Mouse (Mus musculus): ENCODE data around the gene Myt1l. TPM values are rescaled to one million over a fixed set of nuclear protein-coding genes. Genes with fewer than 3 reads are reported as not detected.

The Myt1l gene
- total and polyA plus RNA-seq, 2 experiments, result not detected

DNA sequence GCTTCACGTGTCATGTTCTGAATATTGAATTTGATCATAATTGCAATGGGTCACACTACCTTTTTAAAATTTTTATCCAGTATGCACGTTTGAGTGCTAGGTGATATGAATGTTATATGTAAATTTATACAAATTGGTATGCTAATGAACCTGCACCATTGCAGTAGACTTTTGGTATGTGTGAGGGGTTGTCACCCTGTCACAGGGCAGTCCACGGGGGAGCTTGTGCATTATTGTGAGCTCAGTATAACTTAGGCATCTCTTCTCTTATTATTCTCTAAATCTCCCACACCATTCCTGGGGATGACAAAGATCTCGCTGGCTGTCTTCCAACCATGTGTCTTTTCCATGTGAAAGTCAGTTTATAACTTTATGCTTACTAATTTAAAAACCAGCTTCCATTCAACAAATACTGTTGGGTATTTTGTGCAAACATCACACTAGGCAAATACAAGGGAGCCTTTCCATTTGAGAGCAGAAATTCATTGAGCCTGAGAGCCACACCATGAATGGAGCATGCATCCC lies 222.5 kb downstream of the Myt1l start:
- Histone ChIP-seq H3K79me2 (ENCODE audit: control insufficient read depth, insufficient read depth, low read length) (no peaks in the 10 kb centered on the region), H3K9ac (ENCODE audit: low read depth, low read length) (no peak overlapping the region), H3K36me3 (ENCODE audit: control insufficient read depth, insufficient read depth, low read length) (no peaks in the 10 kb centered on the region), H3K27me3 (ENCODE audit: control insufficient read depth, insufficient read depth, low read length) (no peaks in the 10 kb centered on the region), H3K4me1 (ENCODE audit: control insufficient read depth, insufficient read depth, low read length) (no peaks in the 10 kb centered on the region), H3K27ac (replicated peaks; ENCODE audit: insufficient read depth, low read depth, low read length) (no peak overlapping the region), H3K4me3 (ENCODE audit: insufficient read depth, low read depth, low read length) (no peak overlapping the region)
- no peak for DNase-seq (ENCODE audit: extremely low read depth, low read depth, low spot score)
- TF ChIP-seq CTCF (IDR thresholded peaks at IDR 0.05; ENCODE audit: low read depth, low read length), result no peak
- WGBS, result 71% methylated on average over 4 of the region's 4 CpGs

DNA sequence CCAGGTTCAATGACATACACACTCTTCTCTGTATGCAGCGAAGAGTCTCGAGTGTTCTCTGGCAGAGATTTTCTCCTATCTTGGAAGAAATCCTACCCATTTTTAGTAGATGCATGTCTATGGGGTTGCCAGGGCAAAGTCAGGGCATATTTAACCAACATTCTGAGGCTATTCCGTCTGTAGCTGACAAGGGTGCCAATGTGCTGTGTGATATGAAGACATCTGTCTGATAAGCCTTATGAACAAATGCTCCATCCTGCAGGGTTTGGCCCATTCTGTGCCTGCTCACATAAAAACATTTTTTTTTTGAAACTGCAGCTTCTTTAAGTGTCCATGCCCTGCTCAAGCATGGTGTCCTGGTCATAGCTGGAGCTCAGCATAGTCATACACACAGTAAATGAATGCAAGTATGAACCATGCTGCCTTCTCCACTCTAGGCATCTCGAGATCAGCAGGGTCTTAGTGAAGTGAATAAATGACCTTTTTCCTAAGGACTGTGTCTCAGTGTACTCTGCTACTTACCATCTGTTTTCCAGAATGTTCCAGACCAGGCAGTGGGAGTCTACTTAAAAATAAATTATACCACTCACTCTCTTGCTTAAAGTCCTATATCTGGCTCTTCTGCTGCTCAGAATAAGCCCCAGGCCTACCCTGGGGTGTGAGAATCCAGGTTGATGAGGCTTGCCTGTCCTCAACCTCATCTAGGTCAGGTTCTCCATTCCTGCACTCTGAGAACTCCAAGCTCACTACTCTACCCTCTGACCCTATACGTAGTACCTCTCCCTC lies 227.1 kb downstream of the Myt1l start:
- WGBS, result 77% methylated on average over 5 of the region's 5 CpGs
- no peak for TF ChIP-seq POLR2A (IDR thresholded peaks at IDR 0.05; ENCODE audit: extremely low read depth, insufficient read depth, low read length)
- TF ChIP-seq CTCF (IDR thresholded peaks at IDR 0.05; ENCODE audit: low read depth, low read length), result no peak

GRCm38 (mm10) chr12:29755872-29756265 lies 227.7 kb downstream of the Myt1l start:
- Histone ChIP-seq H3K9ac (ENCODE audit: low read depth, low read length) (no peak overlapping the region), H3K27me3 (ENCODE audit: control insufficient read depth, insufficient read depth, low read length) (no peaks in the 10 kb centered on the region; the same call in 1 of the 2 replicates), H3K79me2 (ENCODE audit: control insufficient read depth, insufficient read depth, low read length) (no peaks in the 10 kb centered on the region), H3K4me3 (ENCODE audit: insufficient read depth, low read depth, low read length) (no peak overlapping the region), H3K27ac (replicated peaks; ENCODE audit: insufficient read depth, low read depth, low read length) (no peak overlapping the region), H3K4me1 (ENCODE audit: control insufficient read depth, insufficient read depth, low read length) (no peaks in the 10 kb centered on the region), H3K36me3 (ENCODE audit: control insufficient read depth, insufficient read depth, low read length) (no peaks in the 10 kb centered on the region)
- TF ChIP-seq CTCF (IDR thresholded peaks at IDR 0.05; ENCODE audit: low read depth, low read length) (no peak), POLR2A (IDR thresholded peaks at IDR 0.05; ENCODE audit: extremely low read depth, insufficient read depth, low read length) (no peak)
- no peak for DNase-seq (ENCODE audit: extremely low read depth, low read depth, low spot score)
- 82% methylated on average over 3 of the region's 3 CpGs for WGBS

More for the DNA sequence above, 227.1 kb downstream of the Myt1l start:
- no peak overlapping the region for H3K27ac ChIP-seq (replicated peaks; ENCODE audit: insufficient read depth, low read depth, low read length)
- no peak for DNase-seq (ENCODE audit: extremely low read depth, low read depth, low spot score)
- no peak overlapping the region for H3K9ac ChIP-seq (ENCODE audit: low read depth, low read length)
- H3K79me2 ChIP-seq (ENCODE audit: control insufficient read depth, insufficient read depth, low read length), result no peaks in the 10 kb centered on the region
- H3K4me3 ChIP-seq (ENCODE audit: insufficient read depth, low read depth, low read length), result no peak overlapping the region
- H3K27me3 ChIP-seq (ENCODE audit: control insufficient read depth, insufficient read depth, low read length), result no peaks in the 10 kb centered on the region
- no peaks in the 10 kb centered on the region for H3K36me3 ChIP-seq (ENCODE audit: control insufficient read depth, insufficient read depth, low read length)
- no peaks in the 10 kb centered on the region for H3K4me1 ChIP-seq (ENCODE audit: control insufficient read depth, insufficient read depth, low read length)

GRCm38 (mm10) chr12:29760611-29761010 lies 232.4 kb downstream of the Myt1l start:
- Histone ChIP-seq H3K27me3 (ENCODE audit: control insufficient read depth, insufficient read depth, low read length) (no peaks in the 10 kb centered on the region; the same call in 1 of the 2 replicates), H3K4me3 (ENCODE audit: insufficient read depth, low read depth, low read length) (no peak overlapping the region), H3K27ac (replicated peaks; ENCODE audit: insufficient read depth, low read depth, low read length) (no peak overlapping the region), H3K36me3 (ENCODE audit: control insufficient read depth, insufficient read depth, low read length) (no peaks in the 10 kb centered on the region), H3K4me1 (ENCODE audit: control insufficient read depth, insufficient read depth, low read length) (no peaks in the 10 kb centered on the region), H3K79me2 (ENCODE audit: control insufficient read depth, insufficient read depth, low read length) (no peaks in the 10 kb centered on the region), H3K9ac (ENCODE audit: low read depth, low read length) (no peak overlapping the region)
- TF ChIP-seq CTCF (IDR thresholded peaks at IDR 0.05; ENCODE audit: low read depth, low read length) (no peak), POLR2A (IDR thresholded peaks at IDR 0.05; ENCODE audit: extremely low read depth, insufficient read depth, low read length) (no peak)
- WGBS, result 86% methylated on average over 4 of the region's 4 CpGs
- no peak for DNase-seq (ENCODE audit: extremely low read depth, low read depth, low spot score)

DNA sequence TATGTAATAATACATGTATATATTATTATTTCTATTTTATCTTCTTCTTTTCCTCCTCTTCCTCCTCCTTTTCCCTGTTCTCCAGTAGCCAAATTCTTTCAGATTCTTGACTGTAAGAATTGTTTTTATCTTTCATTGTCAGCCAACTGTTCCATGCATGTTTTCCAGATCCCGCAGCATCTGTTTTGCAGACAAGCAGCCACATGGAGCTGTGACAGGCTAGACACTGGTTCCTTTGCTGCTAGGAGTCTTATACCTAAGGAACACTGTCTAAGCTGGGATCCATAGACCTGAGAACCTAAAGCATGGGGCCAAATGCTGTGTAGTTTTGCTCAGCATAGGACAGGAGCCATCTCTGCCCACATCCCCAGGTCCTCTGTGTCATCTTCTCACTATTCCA lies 238.0 kb downstream of the Myt1l start:
- H3K79me2 ChIP-seq (ENCODE audit: control insufficient read depth, insufficient read depth, low read length), result no peaks in the 10 kb centered on the region
- no peak overlapping the region for H3K27ac ChIP-seq (replicated peaks; ENCODE audit: insufficient read depth, low read depth, low read length)
- DNase-seq (ENCODE audit: extremely low read depth, low read depth, low spot score), result no peak
- H3K9ac ChIP-seq (ENCODE audit: low read depth, low read length), result no peak overlapping the region
- H3K4me3 ChIP-seq (ENCODE audit: insufficient read depth, low read depth, low read length), result no peak overlapping the region
- WGBS, result 97% methylated on average over 1 of the region's 1 CpGs
- H3K4me1 ChIP-seq (ENCODE audit: control insufficient read depth, insufficient read depth, low read length), result no peaks in the 10 kb centered on the region
- H3K36me3 ChIP-seq (ENCODE audit: control insufficient read depth, insufficient read depth, low read length), result no peaks in the 10 kb centered on the region
- H3K27me3 ChIP-seq (ENCODE audit: control insufficient read depth, insufficient read depth, low read length), result no peaks in the 10 kb centered on the region
- no peak for TF ChIP-seq CTCF (IDR thresholded peaks at IDR 0.05; ENCODE audit: low read depth, low read length)
- no peak for TF ChIP-seq POLR2A (IDR thresholded peaks at IDR 0.05; ENCODE audit: extremely low read depth, insufficient read depth, low read length)

DNA sequence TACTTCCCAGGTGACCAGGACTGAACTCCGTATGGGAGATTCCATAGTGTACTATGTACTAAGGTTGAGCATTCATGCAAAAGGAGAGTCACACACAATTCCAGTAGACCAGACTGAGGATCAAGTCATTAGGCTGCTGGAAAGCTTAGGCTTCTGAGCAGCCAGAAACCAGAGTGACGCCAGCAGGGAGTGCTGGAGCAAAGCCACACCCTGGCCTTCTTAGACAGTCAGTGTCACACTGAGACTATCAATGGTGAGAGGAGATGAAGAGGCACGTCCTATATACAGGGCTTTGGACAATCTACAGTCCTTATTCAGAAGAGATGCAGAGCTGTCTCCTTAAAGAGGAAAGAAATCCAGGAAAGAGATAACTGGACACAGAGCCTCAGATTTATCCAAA lies 243.6 kb downstream of the Myt1l start:
- TF ChIP-seq POLR2A (IDR thresholded peaks at IDR 0.05; ENCODE audit: extremely low read depth, insufficient read depth, low read length), result no peak
- TF ChIP-seq CTCF (IDR thresholded peaks at IDR 0.05; ENCODE audit: low read depth, low read length), result no peak
- Histone ChIP-seq H3K27me3 (ENCODE audit: control insufficient read depth, insufficient read depth, low read length) (no peaks in the 10 kb centered on the region), H3K4me1 (ENCODE audit: control insufficient read depth, insufficient read depth, low read length) (no peaks in the 10 kb centered on the region), H3K36me3 (ENCODE audit: control insufficient read depth, insufficient read depth, low read length) (no peaks in the 10 kb centered on the region), H3K27ac (replicated peaks; ENCODE audit: insufficient read depth, low read depth, low read length) (no peak overlapping the region), H3K9ac (ENCODE audit: low read depth, low read length) (no peak overlapping the region), H3K79me2 (ENCODE audit: control insufficient read depth, insufficient read depth, low read length) (no peaks in the 10 kb centered on the region), H3K4me3 (ENCODE audit: insufficient read depth, low read depth, low read length) (no peak overlapping the region)
- 68% methylated on average over 3 of the region's 3 CpGs for WGBS
- DNase-seq (ENCODE audit: extremely low read depth, low read depth, low spot score), result no peak

Measured in liver, adult 2 months (tissue).